Mouse (Mus musculus) frontal cortex, adult (tissue): ENCODE results near the gene Olfr147.
"Not testable (repeated sequence)": the region's sequence is repeated elsewhere in the genome, so short reads cannot be mapped to it uniquely, and the experiment has no call there.

Experiments
- ATAC-seq: cut with Nextera tagmentation; 2 replicates; pipeline ENCODE4 v1.9.2; 2017; ENCODE audit warnings: mild to moderate bottlenecking, moderate library complexity, mixed read lengths; ENCODE audit not compliant: low TSS enrichment

Gene Olfr147

DNA sequence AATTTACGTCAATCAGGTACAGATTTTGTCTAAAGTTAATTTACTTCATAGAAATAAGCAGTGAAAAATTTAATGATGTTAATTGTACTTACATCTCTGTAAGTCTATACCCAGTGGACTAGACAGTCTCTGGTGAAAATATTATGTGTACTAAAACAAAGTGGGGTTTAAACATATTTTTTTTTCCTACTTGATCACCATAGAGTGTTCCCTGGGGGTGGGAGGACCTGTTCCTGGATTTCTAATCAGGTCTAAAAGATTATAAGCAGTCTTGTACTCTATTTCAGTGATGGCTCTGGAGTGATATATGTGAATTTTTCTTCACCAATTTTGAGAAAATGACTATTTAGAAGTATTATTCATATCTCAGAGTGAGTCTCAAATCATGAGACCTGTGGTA, at the start of gene Olfr147:
Gene Olfr147 (plus strand): TSS at position 301 of the 400 bp plus-strand sequence.
- no peak for ATAC-seq

DNA sequence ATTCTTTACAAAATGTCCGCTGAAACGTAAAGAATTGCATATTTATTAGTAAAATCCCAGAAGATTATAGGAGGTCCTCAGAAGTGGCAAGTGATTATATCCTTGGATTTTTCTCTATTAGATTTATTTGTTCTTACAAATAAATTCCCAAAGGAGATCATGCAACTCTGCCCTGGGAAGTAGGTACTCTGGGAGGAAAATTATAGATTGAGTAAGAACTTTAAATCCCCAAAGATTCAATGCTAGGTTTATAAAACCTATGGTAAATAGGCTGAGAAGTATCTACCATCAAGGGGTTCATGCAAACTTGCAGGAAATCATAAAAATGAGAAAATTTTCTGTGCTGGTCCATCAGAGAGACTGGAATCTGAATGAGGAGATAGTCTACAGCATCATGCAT, 34.9 kb upstream of the Olfr147 start, which contains the start of gene Olfr250:
Gene Olfr250 (plus strand): TSS at position 301 of the 400 bp plus-strand sequence.
- ATAC-seq, result no peak

DNA sequence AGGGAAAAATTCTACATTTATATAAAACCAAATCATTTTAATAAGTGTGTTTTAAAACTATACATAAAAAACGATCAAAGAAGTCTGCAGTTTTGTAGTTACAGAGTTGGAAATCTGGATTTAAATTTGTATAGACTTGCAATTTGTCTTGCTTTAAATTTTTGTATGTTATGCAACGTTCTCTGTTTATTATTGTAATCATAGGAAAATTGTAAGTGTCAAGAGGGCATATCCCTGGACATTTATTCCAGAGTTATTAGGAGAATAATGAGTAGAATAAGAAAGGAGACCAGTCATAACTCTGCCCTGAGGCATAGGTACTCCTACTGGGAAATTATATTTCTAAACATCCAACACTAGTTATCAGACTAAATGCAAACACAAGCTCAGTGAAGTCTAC, 24.7 kb upstream of the Olfr147 start, which contains the start of gene Olfr251:
Gene Olfr251 (plus strand): TSS at position 301 of the 400 bp plus-strand sequence.
- ATAC-seq, result no peak

DNA sequence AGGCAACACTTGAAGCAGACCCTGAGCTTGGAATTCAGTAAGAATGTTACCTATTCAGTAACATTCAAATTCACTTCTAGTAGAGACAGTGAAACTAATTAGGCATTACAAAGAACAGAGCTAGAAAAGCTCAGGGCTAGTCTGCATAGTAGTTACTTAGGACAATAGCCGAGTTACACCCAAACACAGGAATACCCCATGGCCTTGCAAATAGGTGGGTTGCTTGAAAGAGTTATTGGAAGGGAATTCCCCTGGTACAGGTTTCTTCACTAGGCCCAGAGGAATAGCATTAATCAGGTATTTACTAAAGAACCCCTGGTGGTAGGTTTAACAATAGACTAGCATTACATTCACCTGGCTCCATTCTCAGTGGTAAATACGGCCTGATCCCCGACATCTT, 6.0 kb downstream of the Olfr147 start:
- not testable (repeated sequence) for ATAC-seq

DNA sequence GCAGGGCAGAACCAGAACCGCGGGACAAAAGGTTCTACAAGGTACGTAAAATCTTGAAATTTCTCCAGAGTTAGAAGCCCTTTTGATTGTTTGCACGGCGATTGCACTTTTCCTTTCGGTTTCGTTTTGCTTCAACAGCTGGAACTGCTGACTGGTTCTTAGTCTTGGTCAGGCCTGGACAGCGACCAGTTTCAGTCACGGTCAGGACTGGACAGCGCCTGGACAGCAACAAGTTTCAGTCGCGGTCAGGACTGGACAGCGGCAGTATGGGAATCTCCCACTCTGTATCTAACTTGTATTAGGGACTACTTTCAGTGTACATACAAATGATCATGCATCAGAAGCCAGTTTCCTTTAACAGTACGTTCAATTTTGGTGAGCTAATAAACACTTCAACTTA, 12.0 kb downstream of the Olfr147 start:
- ATAC-seq, result not testable (repeated sequence)

DNA sequence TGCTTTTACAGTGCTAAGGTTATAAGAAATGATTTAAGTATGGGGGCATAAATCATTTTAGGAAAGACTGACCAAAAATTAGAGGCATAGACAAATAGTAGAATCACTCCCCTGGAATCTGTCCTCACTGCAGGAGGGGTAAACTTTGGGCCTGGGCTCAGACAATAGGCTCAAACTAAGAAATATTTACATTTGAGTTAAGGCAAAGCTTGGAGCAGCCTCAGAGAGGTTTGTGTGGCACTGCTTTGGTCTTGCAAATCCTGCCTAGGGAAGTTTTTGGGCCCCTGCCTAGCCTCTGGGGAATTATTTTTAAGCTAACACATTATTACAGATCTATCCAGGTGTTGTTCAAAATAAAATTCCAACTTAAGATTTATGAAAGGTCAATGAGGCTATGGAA, 22.3 kb downstream of the Olfr147 start:
- ATAC-seq, result no peak

DNA sequence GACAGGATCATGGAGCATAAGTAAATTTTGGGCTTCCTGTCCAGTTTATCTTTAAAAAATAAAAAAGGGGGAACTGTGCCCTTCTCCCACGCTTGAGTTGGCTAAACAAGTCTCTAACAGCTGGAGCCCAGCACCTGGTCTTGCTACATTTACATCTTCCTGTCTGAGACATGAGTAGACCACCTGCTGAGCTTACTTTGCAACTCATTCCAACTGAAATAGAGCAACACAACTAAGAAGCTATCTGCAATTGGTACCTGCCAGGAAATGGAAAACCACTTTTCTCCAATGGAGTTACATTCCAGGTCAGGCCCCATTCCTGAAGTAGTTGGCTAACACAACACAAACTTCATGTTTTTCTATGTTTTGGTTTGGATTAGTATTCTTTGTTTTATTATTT, 25.5 kb downstream of the Olfr147 start:
- ATAC-seq, result no peak

DNA sequence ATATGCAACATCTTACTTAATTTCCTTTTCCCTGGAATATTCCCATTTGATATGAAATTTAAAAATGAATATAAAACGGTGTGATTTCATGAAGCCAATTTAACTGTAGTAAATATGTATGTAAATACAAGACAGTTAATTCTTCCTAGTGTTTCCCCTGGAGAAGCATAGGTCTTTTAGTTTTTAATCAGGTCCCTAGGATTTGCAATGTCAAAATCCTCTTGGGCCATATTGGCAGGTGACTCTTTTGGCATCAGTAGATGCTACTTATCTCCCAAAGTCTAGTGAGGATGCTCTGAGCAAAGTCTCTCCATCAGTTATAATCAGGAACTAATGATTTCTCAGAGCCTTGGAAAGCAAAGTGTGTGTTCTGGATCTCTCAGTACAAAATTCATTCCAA, 27.7 kb downstream of the Olfr147 start, which contains the start of gene Olfr901:
Gene Olfr901 (plus strand): TSS at position 301 of the 400 bp plus-strand sequence.
- ATAC-seq, result no peak

DNA sequence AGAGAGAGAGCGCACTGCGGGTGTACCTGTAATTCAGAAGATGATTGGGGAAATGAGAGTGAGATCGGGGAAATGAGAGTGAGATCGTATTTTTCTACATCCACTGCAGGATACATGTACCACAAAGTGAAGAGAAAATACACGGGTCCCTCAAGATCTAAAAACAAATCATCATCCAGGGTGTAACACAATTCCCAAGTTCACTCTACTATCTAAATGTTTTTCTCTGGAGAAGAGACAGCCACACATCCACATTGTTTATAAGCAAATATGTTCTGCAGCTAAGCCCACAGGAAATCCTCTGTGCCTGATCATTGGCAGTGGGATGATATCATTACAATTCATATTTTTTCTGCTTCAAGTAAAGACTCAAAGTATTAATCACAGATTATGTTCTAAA, 45.9 kb downstream of the Olfr147 start, which contains the start of gene Olfr902:
Gene Olfr902 (plus strand): TSS at position 301 of the 400 bp plus-strand sequence.
- ATAC-seq, result no peak
